In the genomic region with DNA sequence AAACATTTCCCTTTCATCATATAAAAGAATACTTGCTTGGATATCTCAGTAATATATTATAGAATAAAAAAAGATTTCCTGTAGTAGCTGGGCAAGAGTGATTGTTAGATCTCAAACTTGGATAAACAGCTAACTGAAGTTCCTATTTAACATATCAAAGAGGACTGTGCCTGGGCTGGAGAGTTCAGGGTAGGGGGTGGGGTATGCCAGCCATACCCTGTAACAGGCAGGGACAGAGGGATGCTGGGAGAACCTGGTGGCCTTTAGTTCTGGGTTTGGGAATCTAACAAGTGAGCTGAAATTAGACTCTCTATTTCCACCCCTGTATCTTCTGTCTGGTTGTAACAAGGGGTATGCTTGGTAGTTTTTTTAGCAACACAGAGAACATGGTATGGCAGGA, we compare ENCODE assay signal across 33 mouse cellular contexts. TPM values are rescaled to one million over a fixed set of nuclear protein-coding genes. Genes with fewer than 3 reads are reported as not detected.
DNase-seq lines count a peak whose midpoint lies in the region; ATAC-seq lines count a peak whose summit lies in the region.
"Had no signal": no experiment of that assay in that cellular context is flagged by ENCODE, and none has a peak within 500 bp of the region (broad histone marks: within the 10 kb centered on the region; RNA-seq: fewer than 3 reads in every experiment).

No protein-coding gene starts in this region.

- H3K36me3 ChIP-seq in forebrain, embryonic 11.5 days (ENCODE audit: control insufficient read depth, insufficient read depth, low read length), result no peaks in the 10 kb centered on the region
- no peaks in the 10 kb centered on the region for H3K36me3 ChIP-seq in forebrain, embryonic 15.5 days
- H3K36me3 ChIP-seq in liver, embryonic 12.5 days, result no peaks in the 10 kb centered on the region
- H3K36me3 ChIP-seq in midbrain, embryonic 16.5 days (ENCODE audit: control insufficient read depth, insufficient read depth, low read length), result no peaks in the 10 kb centered on the region
- no peaks in the 10 kb centered on the region for H3K36me3 ChIP-seq in midbrain, embryonic 11.5 days (ENCODE audit: control insufficient read depth, insufficient read depth, low read length)
- no peaks in the 10 kb centered on the region for H3K36me3 ChIP-seq in limb, embryonic 12.5 days
- H3K36me3 ChIP-seq: embryonic facial prominence, embryonic 13.5 days; heart, embryonic 10.5 days; heart, embryonic 15.5 days; hindbrain, embryonic 13.5 days; limb, embryonic 13.5 days; lung, embryonic 15.5 days; neural tube, embryonic 12.5 days had no signal

- no peak overlapping the region for H3K27ac ChIP-seq in forebrain, embryonic 11.5 days (ENCODE audit: low read depth, low read length)
- H3K27ac ChIP-seq in forebrain, embryonic 15.5 days (replicated peaks), result no peak overlapping the region
- no peak overlapping the region for H3K27ac ChIP-seq in liver, embryonic 12.5 days
- no peak overlapping the region for H3K27ac ChIP-seq in midbrain, embryonic 16.5 days (ENCODE audit: low read length)
- H3K27ac ChIP-seq in midbrain, embryonic 11.5 days (ENCODE audit: low read depth, low read length), result no peak overlapping the region
- H3K27ac ChIP-seq in limb, embryonic 12.5 days, result 0 out of 2 replicates have a peak overlapping the region, but pooled peaks have one; percentile 50
- H3K27ac ChIP-seq: embryonic facial prominence, embryonic 13.5 days; heart, embryonic 15.5 days; hindbrain, embryonic 13.5 days; limb, embryonic 13.5 days; liver, embryonic 14.5 days; lung, embryonic 15.5 days; neural tube, embryonic 12.5 days; stomach, postnatal 0 days had no signal

- ATAC-seq in forebrain, embryonic 11.5 days (replicated peaks; ENCODE audit: low FRiP score), result 0 out of 2 replicates have a peak, but pooled peaks have one; percentile 49
- no peak for ATAC-seq in forebrain, embryonic 15.5 days (replicated peaks)
- ATAC-seq in liver, embryonic 12.5 days, result 0 out of 2 replicates have a peak, but pooled peaks have one; percentile 36
- 0 out of 2 replicates have a peak, but pooled peaks have one; percentile 59 for ATAC-seq in midbrain, embryonic 16.5 days
- no peak for ATAC-seq in midbrain, embryonic 11.5 days (ENCODE audit: low FRiP score)
- ATAC-seq in limb, embryonic 12.5 days (ENCODE audit: insufficient number of reproducible peaks, insufficient read depth, low FRiP score, low TSS enrichment, low read depth), result no peak
- ATAC-seq: intestine, postnatal 0 days; Patski had no signal

- no peaks in the 10 kb centered on the region for H3K27me3 ChIP-seq in forebrain, embryonic 11.5 days (ENCODE audit: control insufficient read depth, insufficient read depth, low read length)
- no peaks in the 10 kb centered on the region for H3K27me3 ChIP-seq in forebrain, embryonic 15.5 days
- peaks cover 4% of the 10 kb centered on the region for H3K27me3 ChIP-seq in liver, embryonic 12.5 days (replicated peaks)
- no peaks in the 10 kb centered on the region for H3K27me3 ChIP-seq in midbrain, embryonic 16.5 days (ENCODE audit: control insufficient read depth, insufficient read depth, low read depth, low read length)
- H3K27me3 ChIP-seq in midbrain, embryonic 11.5 days (ENCODE audit: control insufficient read depth, insufficient read depth, low read length), result no peaks in the 10 kb centered on the region
- no peaks in the 10 kb centered on the region for H3K27me3 ChIP-seq in limb, embryonic 12.5 days
- H3K27me3 ChIP-seq: embryonic facial prominence, embryonic 13.5 days; heart, embryonic 15.5 days; hindbrain, embryonic 13.5 days; limb, embryonic 13.5 days; lung, embryonic 15.5 days; neural tube, embryonic 12.5 days; Patski had no signal

- H3K4me3 ChIP-seq in forebrain, embryonic 11.5 days (ENCODE audit: low read depth, low read length), result no peak overlapping the region
- H3K4me3 ChIP-seq in forebrain, embryonic 15.5 days, result no peak overlapping the region
- no peak overlapping the region for H3K4me3 ChIP-seq in liver, embryonic 12.5 days
- no peak overlapping the region for H3K4me3 ChIP-seq in midbrain, embryonic 16.5 days (ENCODE audit: low read depth, low read length)
- H3K4me3 ChIP-seq in midbrain, embryonic 11.5 days (ENCODE audit: low read depth, low read length), result no peak overlapping the region
- H3K4me3 ChIP-seq in limb, embryonic 12.5 days (replicated peaks), result no peak overlapping the region
- H3K4me3 ChIP-seq: embryonic facial prominence, embryonic 13.5 days; erythroblast, embryonic 14.5 days; heart, embryonic 10.5 days; heart, embryonic 15.5 days; hindbrain, embryonic 13.5 days; limb, embryonic 13.5 days; lung, embryonic 15.5 days; myocyte; neural tube, embryonic 12.5 days had no signal

- intact Hi-C loops in left cerebral cortex, postnatal 14 days (cut with DNase I), result loop anchor here (5.0 kb wide), 1 partner anchor 39 kb away; no protein-coding TSS in a partner anchor

- peaks cover 5% of the 10 kb centered on the region; the same call in 1 of the 2 replicates for H3K4me1 ChIP-seq in forebrain, embryonic 11.5 days (replicated peaks; ENCODE audit: control insufficient read depth, insufficient read depth, low read length)
- H3K4me1 ChIP-seq in forebrain, embryonic 15.5 days, result peaks cover 19% of the 10 kb centered on the region
- peaks cover 55% of the 10 kb centered on the region for H3K4me1 ChIP-seq in liver, embryonic 12.5 days
- peaks cover 12% of the 10 kb centered on the region for H3K4me1 ChIP-seq in midbrain, embryonic 16.5 days (ENCODE audit: control insufficient read depth, insufficient read depth, low read length)
- H3K4me1 ChIP-seq in midbrain, embryonic 11.5 days (ENCODE audit: control insufficient read depth, insufficient read depth, low read length), result peaks cover 7% of the 10 kb centered on the region; the same call in 1 of the 2 replicates
- peaks cover 24% of the 10 kb centered on the region; the same call in 1 of the 2 replicates for H3K4me1 ChIP-seq in limb, embryonic 12.5 days (replicated peaks)
- H3K4me1 ChIP-seq: neural tube, embryonic 12.5 days had no signal

- no peak for DNase-seq in forebrain, embryonic 11.5 days (ENCODE audit: low spot score)
- DNase-seq in liver, result no peak
- no peak for DNase-seq in midbrain, embryonic 11.5 days (ENCODE audit: low spot score, missing footprints)
- DNase-seq in left cerebral cortex, postnatal 14 days (ENCODE audit: low spot score in 2 of 2), result no peak
- DNase-seq: adrenal gland, postnatal 10 days; cerebellum, adult 11 months; cerebellum, adult 9-10 months; cerebellum, postnatal 36 days; embryo, embryonic 11 days; gastrocnemius, postnatal 14 days; heart, postnatal 36 days; kidney, adult 9 months; kidney, postnatal 25 days; spleen, adult 18-20 months; thymus, adult 18-20 months; thymus, postnatal 25 days had no signal

- no peak overlapping the region for H3K4me2 ChIP-seq in forebrain, embryonic 11.5 days (ENCODE audit: low read depth, low read length, severe bottlenecking)
- H3K4me2 ChIP-seq in forebrain, embryonic 15.5 days (replicated peaks), result no peak overlapping the region
- no peak overlapping the region for H3K4me2 ChIP-seq in liver, embryonic 12.5 days
- H3K4me2 ChIP-seq in midbrain, embryonic 16.5 days (ENCODE audit: low read length), result no peak overlapping the region
- H3K4me2 ChIP-seq in midbrain, embryonic 11.5 days, result no peak overlapping the region
- H3K4me2 ChIP-seq in limb, embryonic 12.5 days, result no peak overlapping the region
- H3K4me2 ChIP-seq: embryonic facial prominence, embryonic 13.5 days; heart, embryonic 15.5 days; hindbrain, embryonic 13.5 days; limb, embryonic 13.5 days; lung, embryonic 15.5 days; neural tube, embryonic 12.5 days had no signal

- no peaks in the 10 kb centered on the region for H3K9me3 ChIP-seq in forebrain, embryonic 11.5 days (ENCODE audit: control insufficient read depth, low read length)
- H3K9me3 ChIP-seq in forebrain, embryonic 15.5 days, result no peaks in the 10 kb centered on the region
- H3K9me3 ChIP-seq in liver, embryonic 12.5 days (replicated peaks), result no peaks in the 10 kb centered on the region
- no peaks in the 10 kb centered on the region for H3K9me3 ChIP-seq in midbrain, embryonic 16.5 days (replicated peaks; ENCODE audit: control insufficient read depth, low read length, poor library complexity, severe bottlenecking)
- H3K9me3 ChIP-seq in midbrain, embryonic 11.5 days (ENCODE audit: control insufficient read depth, low read length), result no peaks in the 10 kb centered on the region
- H3K9me3 ChIP-seq in limb, embryonic 12.5 days, result no peaks in the 10 kb centered on the region
- H3K9me3 ChIP-seq: embryonic facial prominence, embryonic 13.5 days; heart, embryonic 10.5 days; heart, embryonic 15.5 days; hindbrain, embryonic 13.5 days; limb, embryonic 13.5 days; lung, embryonic 15.5 days; neural tube, embryonic 12.5 days had no signal

- H3K9ac ChIP-seq in forebrain, embryonic 11.5 days (ENCODE audit: low read length), result no peak overlapping the region
- no peak overlapping the region for H3K9ac ChIP-seq in forebrain, embryonic 15.5 days (replicated peaks)
- no peak overlapping the region for H3K9ac ChIP-seq in liver, embryonic 12.5 days
- H3K9ac ChIP-seq in midbrain, embryonic 16.5 days (ENCODE audit: low read depth, low read length), result no peak overlapping the region
- H3K9ac ChIP-seq in midbrain, embryonic 11.5 days (ENCODE audit: low read length), result no peak overlapping the region
- H3K9ac ChIP-seq in limb, embryonic 12.5 days (replicated peaks), result no peak overlapping the region
- H3K9ac ChIP-seq: embryonic facial prominence, embryonic 13.5 days; heart, embryonic 15.5 days; hindbrain, embryonic 13.5 days; limb, embryonic 13.5 days; liver, embryonic 14.5 days; lung, embryonic 15.5 days; neural tube, embryonic 12.5 days had no signal

RNA-seq across cellular contexts. Expression of a gene that starts 23.7 kb away (rescaled TPM):
- polyA plus RNA-seq in forebrain, embryonic 11.5 days (2014; fragmentation: Nextera tagmentation; extraction: Ambion mirVana), result 128 and 133 TPM in 2 replicates
- 51.9 and 62.4 TPM in 2 replicates for polyA plus RNA-seq in forebrain, embryonic 15.5 days (2015; fragmentation: Nextera tagmentation; extraction: Ambion mirVana)
- polyA plus RNA-seq in liver, embryonic 12.5 days (2016; fragmentation: Nextera tagmentation; extraction: Ambion mirVana), result 157 and 159 TPM in 2 replicates
- polyA plus RNA-seq in midbrain, embryonic 16.5 days (2015; fragmentation: Nextera tagmentation; extraction: Ambion mirVana), result 20.0 and 22.1 TPM in 2 replicates
- 97.8 and 106 TPM in 2 replicates for polyA plus RNA-seq in midbrain, embryonic 11.5 days (2014; fragmentation: Nextera tagmentation; extraction: Ambion mirVana)
- polyA plus RNA-seq in limb, embryonic 12.5 days (2016; fragmentation: Nextera tagmentation; extraction: Ambion mirVana), result 140 and 148 TPM in 2 replicates
- total RNA-seq in left cerebral cortex, postnatal 14 days (2021), result 10 to 100 TPM; 17.9 to 19.5 TPM

RNA-seq across cellular contexts. Expression of a gene that starts 57.4 kb away (rescaled TPM):
- polyA plus RNA-seq in forebrain, embryonic 11.5 days (2014; fragmentation: Nextera tagmentation; extraction: Ambion mirVana), result 1,254 and 1,333 TPM in 2 replicates
- 1,475 and 1,516 TPM in 2 replicates for polyA plus RNA-seq in forebrain, embryonic 15.5 days (2015; fragmentation: Nextera tagmentation; extraction: Ambion mirVana)
- 5,199 and 5,262 TPM in 2 replicates for polyA plus RNA-seq in liver, embryonic 12.5 days (2016; fragmentation: Nextera tagmentation; extraction: Ambion mirVana)
- polyA plus RNA-seq in midbrain, embryonic 16.5 days (2015; fragmentation: Nextera tagmentation; extraction: Ambion mirVana), result 1,587 and 1,694 TPM in 2 replicates
- polyA plus RNA-seq in midbrain, embryonic 11.5 days (2014; fragmentation: Nextera tagmentation; extraction: Ambion mirVana), result 1,347 and 1,422 TPM in 2 replicates
- 1,334 and 1,385 TPM in 2 replicates for polyA plus RNA-seq in limb, embryonic 12.5 days (2016; fragmentation: Nextera tagmentation; extraction: Ambion mirVana)
- total RNA-seq in left cerebral cortex, postnatal 14 days (2021), result 1,000 to 10,000 TPM; 1,766 to 1,778 TPM

Comparison
In these comparisons a context has a peak if more than half of its experiments do, and no peak if none do; other contexts are left out.
1. ATAC-seq: peak in forebrain, embryonic 11.5 days (single experiment), liver, embryonic 12.5 days (single experiment) and midbrain, embryonic 16.5 days (single experiment); none in forebrain, embryonic 15.5 days (single experiment), midbrain, embryonic 11.5 days (single experiment) and limb, embryonic 12.5 days (single experiment).